Mouse (Mus musculus) testis, adult 2 months (tissue): ENCODE measurements around the gene Icam2. TPM values are rescaled to one million over a fixed set of nuclear protein-coding genes. Genes with fewer than 3 reads are reported as not detected.
"Not testable (repeated sequence)": the region's sequence is repeated elsewhere in the genome, so short reads cannot be mapped to it uniquely, and the experiment has no call there.

Experiments
- H3K27ac ChIP-seq: fragments of 200-500 bp; 2 replicates; pipeline ENCODE4 v1.5.1; 2012; ENCODE audit warnings: low read depth, low read length; ENCODE audit not compliant: control insufficient read depth, insufficient read depth
- H3K27me3 ChIP-seq: fragments of 200-500 bp; 2 replicates; pipeline ENCODE4 v1.6.1; 2012; ENCODE audit warnings: mild to moderate bottlenecking, low read length, moderate library complexity; ENCODE audit not compliant: control insufficient read depth, insufficient read depth
- H3K36me3 ChIP-seq: fragments of 200-500 bp; 2 replicates; pipeline ENCODE4 v1.6.1; 2012; ENCODE audit warnings: mild to moderate bottlenecking, low read length; ENCODE audit not compliant: control insufficient read depth, insufficient read depth
- H3K4me1 ChIP-seq: fragments of 200-500 bp; 2 replicates; pipeline ENCODE4 v1.6.1; 2012; ENCODE audit warnings: low read length; ENCODE audit not compliant: control insufficient read depth, insufficient read depth
- H3K4me3 ChIP-seq: fragments of 200-500 bp; 2 replicates; pipeline ENCODE4 v1.5.1; 2012; ENCODE audit warnings: low read depth, mild to moderate bottlenecking, low read length, moderate library complexity, mixed read lengths; ENCODE audit not compliant: control insufficient read depth
- CTCF ChIP-seq: fragments of 200-500 bp; IDR thresholded peaks from 2 replicates; pipeline ENCODE4 v1.5.1; 2012; ENCODE audit warnings: low read depth, mild to moderate bottlenecking, inconsistent platforms, low read length, moderate library complexity; ENCODE audit not compliant: control insufficient read depth, insufficient read depth, insufficient replicate concordance
- POLR2A ChIP-seq: fragments of 200-500 bp; IDR thresholded peaks from 2 replicates; pipeline ENCODE4 v1.6.1; 2012; ENCODE audit warnings: low read depth, mild to moderate bottlenecking, inconsistent platforms, low read length, moderate library complexity; ENCODE audit not compliant: control insufficient read depth
- polyA plus RNA-seq: library from polyadenylated mRNA; depleted of rRNA; stranded (reverse); fragments of >200 nt; gene quantifications from 2 replicates; pipeline ENCODE4 v1.2.3, GENCODE M21; 2012

Icam2 gene
- polyA plus RNA-seq, 1 experiment = 1.7 TPM

- Histone ChIP-seq H3K36me3 (no peaks in the 10 kb centered on the region), H3K4me3 (no peak overlapping the region), H3K27ac (no peak overlapping the region), H3K27me3 (no peaks in the 10 kb centered on the region), H3K4me1 (no peaks in the 10 kb centered on the region)
- TF ChIP-seq POLR2A (no peak), CTCF (no peak)
Measured at GRCm38 (mm10) chr11:106344910-106345309, 43.0 kb downstream of the Icam2 start.

GRCm38 (mm10) chr11:106340990-106341520, 46.8 kb downstream of the Icam2 start:
- Histone ChIP-seq H3K27me3 (no peaks in the 10 kb centered on the region), H3K4me3 (no peak overlapping the region), H3K36me3 (no peaks in the 10 kb centered on the region), H3K27ac (no peak overlapping the region), H3K4me1 (no peaks in the 10 kb centered on the region)
- TF ChIP-seq CTCF = no peak
- no peak for TF ChIP-seq POLR2A

- H3K4me1 ChIP-seq, H3K27ac ChIP-seq, H3K36me3 ChIP-seq, H3K27me3 ChIP-seq, H3K4me3 ChIP-seq: not testable (repeated sequence)
Measured at GRCm38 (mm10) chr11:106339323-106339722, 48.6 kb downstream of the Icam2 start.

GRCm38 (mm10) chr11:106338870-106339269, 49.0 kb downstream of the Icam2 start:
- Histone ChIP-seq H3K27me3 (no peaks in the 10 kb centered on the region), H3K27ac (no peak overlapping the region), H3K4me1 (no peaks in the 10 kb centered on the region), H3K36me3 (no peaks in the 10 kb centered on the region), H3K4me3 (no peak overlapping the region)
- TF ChIP-seq POLR2A = no peak
- no peak for TF ChIP-seq CTCF

GRCm38 (mm10) chr11:106338029-106338428, 49.8 kb downstream of the Icam2 start:
- no peaks in the 10 kb centered on the region for H3K27me3 ChIP-seq
- no peak overlapping the region for H3K4me3 ChIP-seq
- no peaks in the 10 kb centered on the region for H3K36me3 ChIP-seq
- H3K4me1 ChIP-seq = no peaks in the 10 kb centered on the region
- no peak overlapping the region for H3K27ac ChIP-seq
- 0 out of 2 replicates have a peak, but pooled peaks have one; percentile 1 for TF ChIP-seq CTCF
- no peak for TF ChIP-seq POLR2A

GRCm38 (mm10) chr11:106334066-106334465, 53.8 kb downstream of the Icam2 start:
- Histone ChIP-seq H3K4me3 (no peak overlapping the region), H3K36me3 (no peaks in the 10 kb centered on the region), H3K4me1 (peaks cover 4% of the 10 kb centered on the region), H3K27ac (no peak overlapping the region), H3K27me3 (no peaks in the 10 kb centered on the region)
- TF ChIP-seq POLR2A (no peak), CTCF (no peak)

- TF ChIP-seq CTCF = no peak
- TF ChIP-seq POLR2A = no peak
- no peaks in the 10 kb centered on the region for H3K36me3 ChIP-seq
- H3K27ac ChIP-seq = no peak overlapping the region
- H3K4me3 ChIP-seq = no peak overlapping the region
- H3K27me3 ChIP-seq = no peaks in the 10 kb centered on the region
- H3K4me1 ChIP-seq = peaks cover 4% of the 10 kb centered on the region
Measured at GRCm38 (mm10) chr11:106332458-106332857, 55.4 kb downstream of the Icam2 start.

GRCm38 (mm10) chr11:106329682-106330081, 58.2 kb downstream of the Icam2 start:
- Histone ChIP-seq H3K27me3 (no peaks in the 10 kb centered on the region), H3K36me3 (no peaks in the 10 kb centered on the region), H3K27ac (no peak overlapping the region), H3K4me3 (no peak overlapping the region), H3K4me1 (peaks cover 4% of the 10 kb centered on the region)
- TF ChIP-seq POLR2A = no peak
- TF ChIP-seq CTCF = no peak
